Mouse (Mus musculus) adrenal gland, adult 2 months (tissue): ENCODE measurements at regions not wholly inside any gene's neighbourhood (a gene's known extent, or its start where the extent isn't known, plus 50 kb on each side); places are given as distances from the start of the nearest gene placed in this dataset.
"Not testable (repeated sequence)": the region's sequence is repeated elsewhere in the genome, so short reads cannot be mapped to it uniquely, and the experiment has no call there.

Experiments
- DNase-seq: peaks from one replicate; pipeline ENCODE4 v3.0.0; 2021

- no peak for DNase-seq
These were observed 56.4 kb downstream of the Rassf10 start for GRCm38 (mm10) chr7:113010150-113010549.

- no peak for DNase-seq
These were observed 63.5 kb downstream of the Rassf10 start for GRCm38 (mm10) chr7:113017092-113017755.

DNA sequence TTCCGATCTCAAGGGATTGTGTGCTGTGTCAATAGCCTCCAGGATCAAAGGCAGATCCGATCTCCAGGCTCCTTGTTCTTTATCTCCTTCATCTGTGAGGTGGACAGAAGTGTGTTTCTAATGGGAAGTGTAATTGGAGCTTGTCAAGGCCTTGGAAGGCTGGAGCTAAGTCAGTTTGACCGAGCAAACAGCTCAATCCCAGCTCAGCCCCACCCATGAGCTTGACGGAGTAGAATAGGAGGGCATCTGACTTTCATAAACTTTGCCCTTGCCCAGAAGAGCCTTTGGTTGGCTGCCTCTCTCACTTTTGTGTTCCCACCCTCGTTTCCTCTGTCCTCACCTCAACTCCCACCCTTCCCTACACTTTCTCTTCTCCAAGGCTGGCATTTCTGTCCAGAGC is 67.7 kb downstream of the Rassf10 start:
- DNase-seq: no peak

DNA sequence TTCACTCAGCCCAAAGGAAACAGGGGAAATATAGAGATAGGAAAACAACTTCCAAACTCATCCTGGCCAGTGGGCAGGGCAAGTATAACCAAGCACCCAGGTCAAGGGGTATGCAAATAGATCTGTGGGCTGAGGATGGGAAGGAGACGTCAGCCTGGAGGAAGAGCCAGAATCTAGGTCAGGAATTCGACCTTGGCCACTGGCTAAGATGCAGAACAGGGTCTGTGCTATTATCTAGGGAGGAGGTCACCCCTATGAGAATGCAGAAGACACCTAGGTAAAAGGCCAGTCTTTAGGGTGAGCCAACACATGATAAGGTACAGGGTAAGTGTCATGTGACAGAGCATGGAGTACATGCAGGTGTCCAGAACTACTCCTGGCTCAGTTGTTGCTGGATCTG is 68.8 kb downstream of the Rassf10 start:
- DNase-seq: no peak

DNA sequence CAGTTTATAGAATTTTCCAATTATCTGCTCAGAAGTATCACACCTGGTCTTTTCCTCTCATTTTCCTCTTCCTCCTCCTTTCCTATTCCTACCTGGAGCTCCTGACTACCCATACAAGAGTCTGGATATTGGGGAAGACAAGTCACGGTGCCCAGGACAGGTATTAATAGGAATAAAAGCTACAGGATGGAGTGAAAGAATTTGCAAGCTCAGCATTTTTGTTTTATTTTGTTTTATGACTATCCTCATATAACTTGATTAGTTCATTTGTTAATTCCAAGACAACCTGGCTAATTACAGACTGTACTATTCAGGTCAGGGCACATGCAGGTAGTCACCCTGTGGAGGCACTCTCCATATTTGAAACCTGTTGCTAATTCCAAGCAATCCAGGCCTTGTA is 72.0 kb downstream of the Rassf10 start:
- DNase-seq: no peak

GRCm38 (mm10) chr7:113026290-113027075 is 72.7 kb downstream of the Rassf10 start:
- DNase-seq: no peak

- no peak for DNase-seq
These were observed 73.5 kb downstream of the Rassf10 start for GRCm38 (mm10) chr7:113027125-113027801.

DNA sequence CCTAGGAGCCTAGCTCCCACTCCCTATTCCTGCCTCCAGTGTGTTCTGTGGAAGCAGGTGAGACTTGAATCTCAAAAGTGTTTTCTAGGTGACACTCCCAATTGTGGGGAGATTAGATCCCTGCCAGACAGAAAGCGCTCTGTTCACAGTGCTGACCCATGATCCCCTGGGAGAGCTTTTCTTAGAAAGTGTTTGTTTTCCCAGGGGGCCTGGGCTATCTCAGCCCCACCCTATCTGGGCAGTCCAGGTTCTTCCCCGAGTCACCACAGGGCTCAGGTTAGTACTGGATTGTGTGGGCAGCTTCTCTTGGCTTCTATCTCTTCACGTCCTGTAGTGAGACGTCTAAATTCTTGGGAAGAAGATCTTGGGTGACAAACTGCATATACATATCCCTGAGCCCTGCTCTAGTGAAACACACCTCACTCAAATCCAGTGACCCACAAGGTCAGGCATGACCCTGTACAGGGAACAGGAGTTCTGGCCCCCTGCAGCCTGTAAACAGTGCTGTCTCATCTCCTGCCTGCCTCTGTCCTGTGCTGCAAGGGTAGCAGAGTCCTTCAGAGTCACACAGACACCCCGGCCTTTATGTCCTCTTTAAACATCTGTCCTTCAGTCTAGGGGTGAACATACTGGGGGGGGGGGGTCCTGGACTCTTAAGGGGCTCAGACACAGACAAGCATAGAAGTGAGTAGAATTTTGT is 76.4 kb downstream of the Rassf10 start:
- DNase-seq: no peak

DNA sequence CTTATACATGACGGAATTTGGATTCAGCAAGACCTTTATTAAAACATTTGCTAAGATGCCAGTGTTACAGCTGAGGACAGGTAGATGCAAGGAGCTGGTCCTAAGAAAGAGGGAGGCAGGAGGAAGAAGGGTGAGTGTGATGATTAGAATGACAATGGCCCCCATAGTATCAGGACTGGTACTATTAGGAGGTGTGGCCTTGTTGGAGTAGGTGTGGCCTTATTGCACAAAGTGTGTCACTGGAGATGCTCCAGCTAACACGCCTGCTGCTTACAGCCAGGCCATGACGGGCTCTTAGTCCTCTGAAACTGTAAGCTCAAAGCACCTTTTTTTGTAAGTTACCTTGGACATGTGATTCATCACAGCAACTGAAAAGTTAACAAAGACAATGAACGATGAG is 82.0 kb downstream of the Rassf10 start:
- DNase-seq: no peak

DNA sequence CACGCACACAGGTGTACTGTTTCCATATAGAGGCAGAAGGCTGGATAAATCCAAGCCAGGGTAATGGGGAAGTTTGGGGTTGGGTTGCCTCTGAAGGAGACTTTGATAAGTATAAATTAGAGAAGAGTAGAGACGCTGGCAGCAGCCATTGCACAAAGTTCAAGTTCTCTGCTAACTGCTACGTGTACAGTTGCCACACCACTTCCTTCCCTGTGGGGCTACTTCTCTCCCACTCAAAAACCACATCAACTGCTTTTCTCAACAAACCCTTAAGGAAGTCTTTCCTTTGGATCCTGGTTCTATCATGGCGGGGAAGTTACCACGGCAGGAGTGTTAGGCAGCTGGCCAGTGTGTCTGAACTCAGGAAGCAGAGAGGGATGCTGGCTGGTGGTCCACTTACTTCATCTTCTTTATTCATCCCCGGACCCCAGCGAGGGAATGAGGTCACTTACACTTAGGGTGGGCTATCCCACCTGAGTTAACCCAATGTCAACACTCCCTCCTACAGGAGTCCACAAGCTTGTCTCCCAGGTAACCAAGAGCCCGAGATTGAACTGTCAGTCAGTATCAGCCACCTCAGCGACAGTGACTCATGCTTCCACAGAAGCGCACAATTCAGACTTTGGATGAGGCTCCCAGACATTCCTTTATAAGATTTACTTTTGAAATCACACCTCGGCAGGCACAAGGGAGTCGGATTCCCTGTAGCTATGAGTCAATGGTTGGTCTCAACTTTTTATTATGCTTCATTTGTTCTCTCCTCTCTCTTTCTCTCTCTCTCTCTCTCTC is 84.3 kb downstream of the Rassf10 start:
- DNase-seq: no peak

GRCm38 (mm10) chr7:113038906-113039671 is 85.3 kb downstream of the Rassf10 start:
- DNase-seq: no peak

DNA sequence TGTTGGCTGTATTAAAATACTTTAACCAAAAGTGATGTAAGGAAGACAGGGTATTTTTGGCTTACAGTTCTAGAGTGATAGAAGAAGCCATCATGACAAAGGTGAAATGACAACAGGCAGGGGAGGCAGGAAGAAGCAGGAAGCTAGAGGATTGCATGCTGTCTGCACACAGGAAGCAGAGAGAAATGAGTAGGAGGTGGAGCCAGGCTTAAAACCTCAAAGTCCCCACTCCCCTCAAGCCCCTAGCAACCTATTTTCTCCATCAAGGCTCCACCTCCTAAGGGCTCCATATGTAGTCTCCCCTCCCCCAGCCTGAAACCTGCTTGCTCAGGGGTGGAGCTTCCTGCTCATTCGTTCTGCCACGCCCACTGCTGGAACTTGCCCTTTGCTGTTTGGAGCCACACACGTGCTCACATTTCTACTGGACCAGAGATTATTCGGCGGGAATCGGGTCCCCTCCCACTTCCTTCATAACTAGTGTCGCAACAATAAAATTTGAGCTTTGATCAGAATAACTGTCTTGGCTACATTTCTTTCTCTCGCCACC is 91.9 kb downstream of the Rassf10 start:
- DNase-seq: not testable (repeated sequence)

DNA sequence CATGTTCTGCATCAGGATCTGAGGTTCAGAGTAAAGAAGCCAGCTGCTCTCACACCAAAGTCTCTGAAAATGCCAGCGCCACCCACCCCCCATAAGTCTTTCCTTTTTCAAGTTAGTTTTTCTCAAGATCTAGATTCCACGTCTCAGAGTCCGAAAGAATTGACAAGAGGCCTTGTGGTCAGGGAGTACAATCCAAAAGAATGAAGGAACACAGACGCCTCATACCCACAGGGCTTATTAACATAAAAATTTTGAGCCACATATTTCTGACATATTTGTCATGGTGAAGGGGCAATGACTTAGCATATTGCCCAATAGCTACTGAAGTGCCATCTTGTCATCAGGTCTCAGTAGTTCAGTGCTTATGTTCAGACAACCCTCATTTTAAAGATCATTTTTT is 92.6 kb downstream of the Rassf10 start:
- DNase-seq: no peak

- no peak for DNase-seq
These were observed 93.8 kb downstream of the Rassf10 start for GRCm38 (mm10) chr7:113047583-113047982.

- peak; percentile 80 for DNase-seq
These were observed 94.5 kb downstream of the Rassf10 start for GRCm38 (mm10) chr7:113048097-113048795.

DNA sequence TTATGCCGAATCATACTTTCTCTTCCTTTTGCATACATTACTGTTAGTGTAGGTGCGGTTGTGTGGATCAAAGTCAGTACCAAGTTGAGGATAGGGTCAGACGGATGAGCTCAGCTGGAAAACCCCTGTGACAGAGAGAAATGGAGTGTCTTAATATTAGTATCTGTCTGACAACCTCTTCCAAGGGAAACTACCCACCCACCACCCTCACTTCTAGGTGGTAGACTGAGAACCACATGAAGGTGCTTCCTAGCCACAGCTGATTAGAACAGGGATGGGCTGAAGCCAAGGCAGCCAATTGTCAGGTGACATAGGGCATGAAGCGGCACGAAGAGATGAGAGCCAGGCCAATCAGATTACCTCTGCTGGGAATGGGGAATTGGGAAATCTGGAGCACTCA is 95.7 kb downstream of the Rassf10 start:
- DNase-seq: no peak

DNA sequence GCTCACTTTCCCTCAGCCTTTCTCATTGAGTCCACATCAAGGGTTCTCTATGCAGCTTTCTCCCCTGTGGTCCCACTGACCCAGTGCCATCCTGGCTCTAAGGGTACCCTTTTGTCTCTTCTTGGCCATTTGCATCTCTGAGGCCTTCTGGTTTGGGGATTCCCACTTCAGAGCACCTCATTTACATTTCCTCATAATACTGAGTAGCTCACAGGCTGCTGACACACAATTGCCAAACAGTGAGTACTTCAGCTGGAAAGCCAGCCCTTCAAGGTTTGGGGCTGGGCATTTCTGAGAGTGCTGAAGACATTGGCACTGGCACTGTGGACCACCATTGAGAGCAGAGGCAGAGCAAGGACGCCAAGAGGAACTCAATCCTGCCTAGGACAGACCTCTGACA is 99.2 kb downstream of the Rassf10 start:
- DNase-seq: no peak

DNA sequence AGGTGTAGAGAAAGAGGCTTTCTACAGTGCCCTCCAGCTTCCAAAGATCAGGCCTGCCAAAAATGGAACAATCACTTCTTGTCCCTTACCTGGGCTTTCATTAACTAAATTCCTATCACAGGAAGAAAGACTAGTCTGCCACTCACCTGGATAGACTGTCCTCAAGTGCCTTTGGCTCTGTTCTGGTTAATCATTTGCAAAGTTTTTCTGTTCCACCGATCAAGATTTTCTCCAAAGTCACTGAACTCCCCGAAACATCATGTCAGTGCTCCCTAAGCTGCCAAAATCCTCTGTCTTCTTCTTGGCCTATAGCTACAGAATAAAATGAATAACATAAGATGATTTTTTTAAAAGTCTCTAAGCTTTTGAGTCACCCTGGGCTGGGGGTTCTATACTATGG is 102.7 kb downstream of the Rassf10 start:
- no peak for DNase-seq

- DNase-seq: peak; percentile 48
These were observed 105.6 kb downstream of the Rassf10 start for GRCm38 (mm10) chr7:113059211-113059966.
